Mouse (Mus musculus): Measurements from ENCODE around the gene Rfxank.

Rfxank gene

GRCm38 (mm10) chr8:70147678-70148607 lies 9.0 kb upstream of the Rfxank start:
- DNase-seq (ENCODE audit: low spot score) = no peak

- no peak for DNase-seq (ENCODE audit: low spot score)
Measured at GRCm38 (mm10) chr8:70139981-70140380, 1.0 kb upstream of the Rfxank start.

GRCm38 (mm10) chr8:70137890-70138289 lies 1.1 kb downstream of the Rfxank start:
- DNase-seq (ENCODE audit: low spot score) = no peak

GRCm38 (mm10) chr8:70136591-70136990 lies 2.4 kb downstream of the Rfxank start:
- DNase-seq (ENCODE audit: low spot score) = no peak

GRCm38 (mm10) chr8:70134931-70135330 lies 4.0 kb downstream of the Rfxank start:
- no peak for DNase-seq (ENCODE audit: low spot score)

- DNase-seq (ENCODE audit: low spot score) = no peak
Measured at GRCm38 (mm10) chr8:70134086-70134485, 4.9 kb downstream of the Rfxank start.

GRCm38 (mm10) chr8:70131166-70131883 lies 7.6 kb downstream of the Rfxank start, which contains the start of gene Nr2c2ap:
TSS of gene Nr2c2ap (plus strand) at chr8:70131333.
- DNase-seq (ENCODE audit: low spot score) = peak; percentile 86

- DNase-seq (ENCODE audit: low spot score) = no peak
Measured at GRCm38 (mm10) chr8:70130066-70130465, 8.9 kb downstream of the Rfxank start.

GRCm38 (mm10) chr8:70129309-70129952 lies 9.5 kb downstream of the Rfxank start:
- no peak for DNase-seq (ENCODE audit: low spot score)

- no peak for DNase-seq (ENCODE audit: low spot score)
Measured at GRCm38 (mm10) chr8:70128435-70128834, 10.5 kb downstream of the Rfxank start.

GRCm38 (mm10) chr8:70124992-70125391 lies 14.0 kb downstream of the Rfxank start:
- no peak for DNase-seq (ENCODE audit: low spot score)

GRCm38 (mm10) chr8:70122863-70123262 lies 16.1 kb downstream of the Rfxank start:
- no peak for DNase-seq (ENCODE audit: low spot score)

- peak; percentile 93 for DNase-seq (ENCODE audit: low spot score)
Measured at GRCm38 (mm10) chr8:70120667-70121066, 18.3 kb downstream of the Rfxank start, which contains the start of gene Ncan. TSS of gene Ncan (minus strand) at chr8:70120873.

- DNase-seq (ENCODE audit: low spot score) = peak; percentile 58
Measured at GRCm38 (mm10) chr8:70118726-70119700, 19.9 kb downstream of the Rfxank start.

- peak; percentile 87 for DNase-seq (ENCODE audit: low spot score)
Measured at GRCm38 (mm10) chr8:70117611-70118010, 21.3 kb downstream of the Rfxank start.

GRCm38 (mm10) chr8:70114892-70115291 lies 24.1 kb downstream of the Rfxank start:
- no peak for DNase-seq (ENCODE audit: low spot score)

GRCm38 (mm10) chr8:70114488-70114887 lies 24.5 kb downstream of the Rfxank start:
- DNase-seq (ENCODE audit: low spot score) = no peak

- no peak for DNase-seq (ENCODE audit: low spot score)
Measured at GRCm38 (mm10) chr8:70112401-70113016, 26.4 kb downstream of the Rfxank start.

GRCm38 (mm10) chr8:70111192-70111795 lies 27.7 kb downstream of the Rfxank start:
- DNase-seq (ENCODE audit: low spot score) = no peak

GRCm38 (mm10) chr8:70110451-70110850 lies 28.5 kb downstream of the Rfxank start:
- no peak for DNase-seq (ENCODE audit: low spot score)

All from embryo, embryonic 10 days (tissue).